Mouse (Mus musculus): ENCODE data around the gene Med17.

DNA sequence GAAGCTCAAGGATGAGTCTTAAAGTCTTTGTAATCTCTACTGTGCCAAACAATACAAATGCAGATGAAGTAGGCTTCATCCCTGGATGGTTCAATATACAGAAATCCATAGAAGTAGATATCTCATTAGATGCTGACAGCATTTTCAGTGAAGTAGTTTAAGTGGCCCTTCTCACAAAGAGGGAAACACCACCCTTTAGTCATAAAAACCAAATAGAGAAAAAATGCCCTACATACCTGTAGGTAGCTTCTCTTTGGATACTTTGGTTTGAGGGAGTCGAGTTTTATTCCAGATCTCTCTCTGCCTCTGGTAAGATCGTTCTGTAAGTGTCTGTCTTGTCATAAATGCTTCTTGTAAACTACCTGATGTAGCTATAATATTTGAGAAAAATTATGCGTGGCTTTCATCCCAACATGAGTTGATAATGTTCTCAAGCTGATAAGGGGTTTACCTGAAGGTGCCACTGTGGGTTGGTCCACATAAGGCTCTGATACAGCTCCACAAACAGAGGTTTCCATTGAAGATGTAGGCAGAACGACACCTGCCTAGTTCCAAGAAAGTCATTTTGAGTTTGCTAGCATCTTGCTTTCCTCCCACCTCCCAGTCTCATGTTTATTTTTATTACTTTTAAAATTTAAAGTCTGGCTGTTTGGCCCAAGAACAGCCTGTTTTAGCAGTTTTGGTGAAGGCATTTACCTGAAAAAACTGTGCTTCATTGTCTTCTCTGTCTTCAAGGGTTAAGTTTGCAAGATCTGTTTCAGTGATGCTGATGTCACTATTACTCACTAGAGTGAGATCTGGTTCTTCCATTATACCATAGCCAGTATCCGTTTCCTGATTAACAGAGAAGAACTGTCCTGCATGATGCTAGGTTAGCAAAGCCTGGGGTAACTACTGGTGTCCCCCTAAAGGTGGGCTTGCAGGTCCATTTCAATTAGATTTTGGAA is 37.8 kb upstream of the Med17 start:
- no peak for TF ChIP-seq GATA1 (IDR thresholded peaks at IDR 0.05; ENCODE audit: low read length)
- no peak for TF ChIP-seq TAL1 (IDR thresholded peaks at IDR 0.05; ENCODE audit: low read length)

All from erythroblast, embryonic 14.5 days (primary cell).